9 mouse cellular contexts compared by ENCODE assay signal in the genomic region with DNA sequence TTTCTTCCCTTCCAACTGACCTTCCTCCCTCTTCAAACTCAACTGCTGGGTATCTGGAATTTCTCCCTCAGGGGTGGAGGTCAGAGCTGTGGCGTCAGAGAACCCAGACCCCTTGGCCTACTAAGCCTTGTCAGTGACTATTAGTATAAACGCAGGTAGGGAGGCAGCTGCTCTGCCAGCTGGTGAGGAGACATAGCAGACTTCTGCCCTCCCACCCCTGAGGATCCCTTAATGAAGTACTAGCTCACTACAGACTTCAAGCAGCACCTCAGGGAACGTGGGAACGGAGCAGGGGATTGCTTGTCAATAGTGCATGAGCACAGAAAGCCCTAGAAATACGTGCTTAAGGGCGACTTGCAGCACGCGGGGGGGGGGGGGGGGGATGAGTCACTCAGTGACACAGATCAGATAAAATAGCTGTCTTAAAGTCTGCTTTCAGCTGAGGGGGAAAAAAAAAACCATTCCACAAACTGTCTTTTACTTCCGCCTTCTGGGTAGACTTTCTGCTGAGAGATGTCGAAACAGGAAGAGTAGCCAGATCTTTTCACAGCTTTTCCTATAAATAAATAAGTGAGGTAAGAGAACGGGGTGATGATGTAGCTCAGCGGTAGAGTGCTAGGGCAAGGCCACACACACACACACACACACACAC.
DNase-seq lines count a peak whose midpoint lies in the region; ATAC-seq lines count a peak whose summit lies in the region.
"Had no signal": no experiment of that assay in that cellular context is flagged by ENCODE, and none has a peak within 500 bp of the region (broad histone marks: within the 10 kb centered on the region; RNA-seq: fewer than 3 reads in every experiment).

No protein-coding gene starts in this region.

- ATAC-seq in hindbrain, embryonic 16.5 days, result peak; percentile 52
- no peak for ATAC-seq in hindbrain, embryonic 14.5 days (ENCODE audit: low FRiP score)
- ATAC-seq in intestine, embryonic 16.5 days, result peak; percentile 80

- H3K9ac ChIP-seq in hindbrain, embryonic 16.5 days (ENCODE audit: low read depth, low read length), result no peak overlapping the region
- no peak overlapping the region for H3K9ac ChIP-seq in hindbrain, embryonic 14.5 days
- H3K9ac ChIP-seq in intestine, embryonic 16.5 days (ENCODE audit: low read depth, low read length), result no peak overlapping the region
- H3K9ac ChIP-seq: limb, embryonic 13.5 days had no signal

- H3K36me3 ChIP-seq in hindbrain, embryonic 16.5 days (ENCODE audit: control insufficient read depth, insufficient read depth, low read length), result no peaks in the 10 kb centered on the region
- H3K36me3 ChIP-seq in hindbrain, embryonic 14.5 days (replicated peaks; ENCODE audit: control insufficient read depth, insufficient read depth), result no peaks in the 10 kb centered on the region
- no peaks in the 10 kb centered on the region for H3K36me3 ChIP-seq in intestine, embryonic 16.5 days (ENCODE audit: control insufficient read depth, insufficient read depth, low read length)
- H3K36me3 ChIP-seq: limb, embryonic 13.5 days had no signal

- peaks cover 4% of the 10 kb centered on the region; the same call in 1 of the 2 replicates for H3K4me1 ChIP-seq in hindbrain, embryonic 16.5 days (ENCODE audit: control insufficient read depth, insufficient read depth, low read depth, low read length)
- H3K4me1 ChIP-seq in hindbrain, embryonic 14.5 days (replicated peaks; ENCODE audit: control insufficient read depth, insufficient read depth, low read length), result peaks cover 12% of the 10 kb centered on the region; the same call in 1 of the 2 replicates
- H3K4me1 ChIP-seq in brown adipose tissue, adult 24 weeks (ENCODE audit: control insufficient read depth, insufficient read depth, insufficient read length, low read length), result no peaks in the 10 kb centered on the region
- no peaks in the 10 kb centered on the region for H3K4me1 ChIP-seq in intestine, embryonic 16.5 days (ENCODE audit: control insufficient read depth, insufficient read depth, low read length)

- H3K27ac ChIP-seq in hindbrain, embryonic 16.5 days (ENCODE audit: low read depth, low read length), result no peak overlapping the region
- no peak overlapping the region for H3K27ac ChIP-seq in hindbrain, embryonic 14.5 days
- peak overlapping the region; percentile 49 for H3K27ac ChIP-seq in brown adipose tissue, adult 24 weeks (replicated peaks; ENCODE audit: low read depth, low read length)
- peak overlapping the region; percentile 33; the same call in 1 of the 2 replicates for H3K27ac ChIP-seq in intestine, embryonic 16.5 days (ENCODE audit: low read length)
- H3K27ac ChIP-seq: limb, embryonic 13.5 days had no signal

- no peaks in the 10 kb centered on the region for H3K9me3 ChIP-seq in hindbrain, embryonic 16.5 days (ENCODE audit: control insufficient read depth, low read length)
- H3K9me3 ChIP-seq in hindbrain, embryonic 14.5 days (ENCODE audit: control insufficient read depth, low read length), result no peaks in the 10 kb centered on the region
- no peaks in the 10 kb centered on the region for H3K9me3 ChIP-seq in intestine, embryonic 16.5 days (ENCODE audit: control insufficient read depth, low read length)
- H3K9me3 ChIP-seq: limb, embryonic 13.5 days had no signal

- WGBS in hindbrain, embryonic 16.5 days, result 54% methylated on average over 12 of the region's 12 CpGs
- 61% methylated on average over 11 of the region's 12 CpGs for WGBS in hindbrain, embryonic 14.5 days
- 12% methylated on average over 12 of the region's 12 CpGs for WGBS in intestine, embryonic 16.5 days

- DNase-seq in hindbrain, embryonic 14.5 days (ENCODE audit: low spot score), result no peak
- DNase-seq in B cell, adult 2 months, result peak; percentile 7 to 10
- DNase-seq in retina, postnatal 1 day, result peak; percentile 50
- no peak for DNase-seq in gastrocnemius, postnatal 14 days
- no peak for DNase-seq in cerebellum, adult 11 months

- H3K4me2 ChIP-seq in hindbrain, embryonic 16.5 days (ENCODE audit: low read length), result no peak overlapping the region
- no peak overlapping the region for H3K4me2 ChIP-seq in hindbrain, embryonic 14.5 days (replicated peaks)
- H3K4me2 ChIP-seq in intestine, embryonic 16.5 days (ENCODE audit: low read depth, low read length), result peak overlapping the region; percentile 22

- intact Hi-C loops in gastrocnemius, postnatal 14 days (cut with DNase I; ENCODE audit: low total_unique reads), result no loop called here

- H3K4me3 ChIP-seq in hindbrain, embryonic 16.5 days (ENCODE audit: low read length), result no peak overlapping the region
- H3K4me3 ChIP-seq in hindbrain, embryonic 14.5 days (replicated peaks; ENCODE audit: low read length), result no peak overlapping the region
- H3K4me3 ChIP-seq in brown adipose tissue, adult 24 weeks (ENCODE audit: insufficient read depth, low read depth, low read length), result no peak overlapping the region
- H3K4me3 ChIP-seq in intestine, embryonic 16.5 days (ENCODE audit: low read length), result no peak overlapping the region
- H3K4me3 ChIP-seq: limb, embryonic 13.5 days had no signal

- H3K27me3 ChIP-seq in hindbrain, embryonic 16.5 days (replicated peaks; ENCODE audit: control insufficient read depth, insufficient read depth, low read length), result no peaks in the 10 kb centered on the region
- H3K27me3 ChIP-seq in hindbrain, embryonic 14.5 days (ENCODE audit: control insufficient read depth, insufficient read depth, low read length), result no peaks in the 10 kb centered on the region
- H3K27me3 ChIP-seq in intestine, embryonic 16.5 days (replicated peaks; ENCODE audit: control insufficient read depth, insufficient read depth, low read length), result no peaks in the 10 kb centered on the region

Comparison
In these comparisons a context has a peak if more than half of its experiments do, and no peak if none do; other contexts are left out.
1. H3K27ac ChIP-seq: peak in brown adipose tissue, adult 24 weeks (single experiment) and intestine, embryonic 16.5 days (single experiment); none in hindbrain, embryonic 16.5 days (single experiment) and hindbrain, embryonic 14.5 days (single experiment).
2. DNase-seq: peak in B cell, adult 2 months (2 of 2) and retina, postnatal 1 day (single experiment); none in hindbrain, embryonic 14.5 days (single experiment), gastrocnemius, postnatal 14 days (single experiment) and cerebellum, adult 11 months (single experiment).